Mouse (Mus musculus) retina, postnatal 7 days (tissue): ENCODE data around the gene Slc25a28.

ENCODE experiments used
- DNase-seq: peaks from one replicate; pipeline ENCODE4 v3.0.0-alpha.2; 2012; ENCODE audit warnings: low read depth, low spot score

Slc25a28 gene

GRCm38 (mm10) chr19:43678467-43679003, 3.9 kb upstream of the Slc25a28 start:
- no peak for DNase-seq

- DNase-seq: no peak
These were observed 1.1 kb upstream of the Slc25a28 start for GRCm38 (mm10) chr19:43675525-43676400.

- no peak for DNase-seq
These were observed 378 bp downstream of the Slc25a28 start for GRCm38 (mm10) chr19:43674316-43674689.

- no peak for DNase-seq
These were observed 967 bp downstream of the Slc25a28 start for GRCm38 (mm10) chr19:43673513-43674315.

GRCm38 (mm10) chr19:43671054-43671453, 3.6 kb downstream of the Slc25a28 start:
- no peak for DNase-seq

- no peak for DNase-seq
These were observed 5.4 kb downstream of the Slc25a28 start for GRCm38 (mm10) chr19:43669136-43669759.

GRCm38 (mm10) chr19:43667430-43667809, 7.3 kb downstream of the Slc25a28 start:
- no peak for DNase-seq

- DNase-seq: no peak
These were observed 7.8 kb downstream of the Slc25a28 start for GRCm38 (mm10) chr19:43666661-43667429.

- no peak for DNase-seq
These were observed 9.1 kb downstream of the Slc25a28 start for GRCm38 (mm10) chr19:43665441-43666048.

- no peak for DNase-seq
These were observed 11.2 kb downstream of the Slc25a28 start for GRCm38 (mm10) chr19:43663471-43663870.

- peak; percentile 67 for DNase-seq
These were observed 12.3 kb downstream of the Slc25a28 start for GRCm38 (mm10) chr19:43662176-43662967.

- DNase-seq: no peak
These were observed 13.9 kb downstream of the Slc25a28 start for GRCm38 (mm10) chr19:43660774-43661173.

GRCm38 (mm10) chr19:43659632-43660031, 15.0 kb downstream of the Slc25a28 start:
- no peak for DNase-seq

GRCm38 (mm10) chr19:43655735-43656492, 18.8 kb downstream of the Slc25a28 start:
- DNase-seq: peak; percentile 53

- DNase-seq: no peak
These were observed 23.4 kb downstream of the Slc25a28 start for GRCm38 (mm10) chr19:43651241-43651785.

- DNase-seq: no peak
These were observed 26.3 kb downstream of the Slc25a28 start for GRCm38 (mm10) chr19:43648343-43648742.

- no peak for DNase-seq
These were observed 27.4 kb downstream of the Slc25a28 start for GRCm38 (mm10) chr19:43647261-43647660.

GRCm38 (mm10) chr19:43646852-43647251, 27.8 kb downstream of the Slc25a28 start:
- DNase-seq: no peak

GRCm38 (mm10) chr19:43645508-43645907, 29.2 kb downstream of the Slc25a28 start:
- DNase-seq: no peak
